Mouse (Mus musculus) limb, embryonic 14.5 days (tissue): Measurements from ENCODE around the gene Tbx2. TPM values are rescaled to one million over a fixed set of nuclear protein-coding genes. Genes with fewer than 3 reads are reported as not detected.

Experiments
- ATAC-seq: fragments of 200-750 bp; cut with Nextera tagmentation; 2 replicates; pipeline ENCODE4 v1.8.0; 2017; ENCODE audit warnings: low read depth, moderate number of reproducible peaks, moderate TSS enrichment; ENCODE audit not compliant: low FRiP score
- DNase-seq: peaks from one replicate; pipeline ENCODE4 v3.0.0-alpha.2; 2015; ENCODE audit warnings: low spot score
- H3K27ac ChIP-seq: fragments of 300-500 bp; sonication (generic); replicated peaks from 2 replicates; pipeline ENCODE4 v1.5.1; 2014; ENCODE audit warnings: low read depth, mild to moderate bottlenecking, low read length, moderate library complexity, mixed read lengths
- H3K27me3 ChIP-seq: fragments of 300-500 bp; sonication (generic); 2 replicates; pipeline ENCODE4 v1.6.1; 2014; ENCODE audit warnings: low read length, mixed read lengths; ENCODE audit not compliant: control insufficient read depth, insufficient read depth
- H3K36me3 ChIP-seq: fragments of 300-500 bp; sonication (generic); 2 replicates; pipeline ENCODE4 v1.6.1; 2014; ENCODE audit warnings: mild to moderate bottlenecking, low read length, moderate library complexity, mixed read lengths; ENCODE audit not compliant: control insufficient read depth, insufficient read depth
- H3K4me1 ChIP-seq: fragments of 300-500 bp; sonication (generic); 2 replicates; pipeline ENCODE4 v1.6.1; 2014; ENCODE audit warnings: antibody characterized with exemption, low read length, mixed read lengths; ENCODE audit not compliant: control insufficient read depth, insufficient read depth
- H3K4me2 ChIP-seq: fragments of 300-500 bp; sonication (generic); replicated peaks from 2 replicates; pipeline ENCODE4 v1.6.1; 2014; ENCODE audit warnings: low read depth, mild to moderate bottlenecking, low read length, moderate library complexity; ENCODE audit not compliant: severe bottlenecking
- H3K4me3 ChIP-seq: fragments of 300-500 bp; sonication (generic); replicated peaks from 2 replicates; pipeline ENCODE4 v1.5.1; 2014; ENCODE audit warnings: low read length
- H3K9ac ChIP-seq: fragments of 300-500 bp; sonication (generic); 2 replicates; pipeline ENCODE4 v1.6.1; 2014; ENCODE audit warnings: mild to moderate bottlenecking, low read depth, low read length, moderate library complexity; ENCODE audit not compliant: severe bottlenecking
- H3K9me3 ChIP-seq: fragments of 300-500 bp; sonication (generic); 2 replicates; pipeline ENCODE4 v1.6.1; 2016; ENCODE audit warnings: low read length; ENCODE audit not compliant: control insufficient read depth
- POLR2A ChIP-seq: fragments of 200-500 bp; IDR thresholded peaks from 2 replicates; pipeline ENCODE4 v1.8.0; 2012; ENCODE audit warnings: inconsistent platforms, mild to moderate bottlenecking, moderate library complexity, borderline replicate concordance; ENCODE audit not compliant: insufficient read depth, insufficient read length; ENCODE audit errors: extremely low read depth
- WGBS: fragments of 180-500 bp; shearing (Covaris S2); extraction: QIAGEN DNeasy Blood & Tissue Kit; methylation state at CpG from one replicate; pipeline ENCODE4 v1.1.7; 2014; 5-methylcytosine and 5-hydroxymethylcytosine counted together
- polyA plus RNA-seq, 2 experiments: library from polyadenylated mRNA; depleted of rRNA in 1 of 2; stranded (reverse) in 1 of 2; unstranded in 1 of 2; fragments of >200 nt; fragmentation: Nextera tagmentation in 1 of 2; extraction: Ambion mirVana in 1 of 2; gene quantifications; 2 replicates each; pipeline versions ENCODE4 v1.2.1 to v1.2.3; 2012 to 2014

The Tbx2 gene
- polyA plus RNA-seq, 2 experiments = 6.5 to 31.7 TPM

DNA sequence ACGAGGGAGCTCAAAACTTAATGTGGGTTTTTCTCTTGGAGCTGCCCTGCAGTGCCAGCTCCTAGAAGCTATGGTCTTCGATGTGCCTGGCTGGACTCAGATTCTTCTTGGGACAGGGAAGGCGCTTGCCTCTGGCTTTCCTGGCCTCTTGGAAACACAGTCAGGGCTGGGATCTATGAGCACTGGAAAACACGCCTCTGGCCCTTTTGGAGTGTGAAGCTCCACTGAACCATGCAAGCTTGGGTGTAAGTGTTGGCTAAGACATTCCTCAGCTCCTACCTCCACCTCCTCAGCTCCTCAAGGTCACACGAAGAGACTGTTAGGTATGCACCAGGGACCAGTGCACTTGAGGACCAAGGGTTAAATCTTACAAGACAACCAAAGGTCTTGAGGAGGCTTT lies 12.6 kb downstream of the Tbx2 start:
- WGBS = 30% methylated on average over 5 of the region's 5 CpGs
- H3K9me3 ChIP-seq = no peaks in the 10 kb centered on the region
- no peak for ATAC-seq

DNA sequence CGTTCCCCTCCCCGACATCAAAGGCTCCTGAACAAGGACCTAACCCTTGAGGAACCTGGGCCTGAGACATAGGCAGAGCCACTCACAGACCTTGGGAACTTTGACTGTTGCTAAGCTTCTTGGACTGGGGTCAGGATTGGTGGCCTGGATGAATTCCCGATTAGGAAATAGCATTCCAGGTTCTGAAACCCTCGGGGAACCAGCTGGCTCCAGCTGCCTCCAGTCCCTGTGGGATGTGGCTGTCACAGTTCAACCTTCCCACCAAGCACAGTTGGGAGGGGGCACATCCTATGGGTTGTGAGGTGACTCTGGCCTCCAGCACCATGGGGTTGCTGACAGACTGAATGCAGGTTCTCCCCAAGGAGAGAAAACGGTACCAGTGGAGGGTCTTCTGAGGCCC lies 13.6 kb downstream of the Tbx2 start:
- WGBS = 35% methylated on average over 5 of the region's 5 CpGs
- Histone ChIP-seq H3K4me1 (peaks cover 19% of the 10 kb centered on the region), H3K27me3 (peaks cover 15% of the 10 kb centered on the region), H3K9ac (no peak overlapping the region), H3K27ac (no peak overlapping the region), H3K4me2 (no peak overlapping the region), H3K36me3 (no peaks in the 10 kb centered on the region), H3K9me3 (no peaks in the 10 kb centered on the region), H3K4me3 (no peak overlapping the region)
- no peak for ATAC-seq
- no peak for DNase-seq
- TF ChIP-seq POLR2A = no peak

More for the DNA sequence above, 12.6 kb downstream of the Tbx2 start:
- no peak for DNase-seq
- H3K27me3 ChIP-seq = peaks cover 24% of the 10 kb centered on the region
- peak overlapping the region; percentile 55; the same call in 1 of the 2 replicates for H3K9ac ChIP-seq
- peak overlapping the region; percentile 89 for H3K4me2 ChIP-seq
- TF ChIP-seq POLR2A = no peak
- H3K4me3 ChIP-seq = peak overlapping the region; percentile 60
- H3K27ac ChIP-seq = no peak overlapping the region
- peaks cover 24% of the 10 kb centered on the region for H3K4me1 ChIP-seq
- H3K36me3 ChIP-seq = peaks cover 7% of the 10 kb centered on the region

DNA sequence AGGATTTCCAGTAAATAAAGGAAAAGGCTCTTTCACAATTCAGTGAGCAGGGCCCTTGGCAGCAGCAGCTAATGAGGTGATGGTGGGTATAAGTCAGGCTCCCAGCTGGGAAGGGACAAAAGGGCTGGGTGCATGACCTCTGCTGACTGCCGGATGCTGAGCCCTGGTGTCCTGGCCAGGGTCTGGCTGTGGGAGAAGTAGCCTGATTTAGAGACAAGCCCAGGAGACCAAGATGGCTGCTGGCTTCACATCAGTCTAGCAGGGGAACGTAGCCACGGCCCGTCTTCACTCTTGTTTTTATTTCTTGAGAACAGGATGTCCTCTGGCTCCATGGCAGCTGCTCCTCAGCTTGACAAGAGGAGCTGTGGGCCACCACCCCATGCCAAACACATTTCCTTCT lies 14.2 kb downstream of the Tbx2 start:
- no peak for ATAC-seq
- no peak for TF ChIP-seq POLR2A
- Histone ChIP-seq H3K4me1 (peaks cover 19% of the 10 kb centered on the region), H3K36me3 (no peaks in the 10 kb centered on the region), H3K9ac (no peak overlapping the region), H3K4me3 (no peak overlapping the region), H3K9me3 (no peaks in the 10 kb centered on the region), H3K27me3 (peaks cover 10% of the 10 kb centered on the region; the same call in 1 of the 2 replicates), H3K27ac (no peak overlapping the region), H3K4me2 (no peak overlapping the region)
- no peak for DNase-seq
- 73% methylated on average over 4 of the region's 4 CpGs for WGBS

DNA sequence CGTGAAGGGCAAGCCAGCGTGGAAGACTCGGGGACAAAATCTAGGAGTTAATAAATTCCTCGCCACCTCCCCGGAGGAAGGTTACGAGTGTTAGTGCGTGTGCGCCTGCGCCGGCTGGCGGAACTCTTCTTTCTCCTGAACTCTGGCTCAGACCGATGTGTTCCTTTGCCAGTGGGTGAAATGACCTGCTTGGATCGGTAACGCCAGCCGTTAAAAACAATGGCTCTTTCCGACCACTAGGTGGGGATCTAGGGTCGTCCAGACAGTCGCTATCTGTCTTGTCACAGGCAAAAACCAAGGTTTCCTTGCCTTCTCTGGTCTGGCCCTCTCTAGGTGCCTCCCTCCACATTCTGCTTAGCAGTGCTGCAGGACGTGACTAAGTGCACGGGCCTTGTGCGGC lies 16.7 kb downstream of the Tbx2 start:
- Histone ChIP-seq H3K9me3 (no peaks in the 10 kb centered on the region), H3K36me3 (no peaks in the 10 kb centered on the region), H3K9ac (peak overlapping the region; percentile 45; the same call in 1 of the 2 replicates), H3K4me3 (peak overlapping the region; percentile 18), H3K27me3 (no peaks in the 10 kb centered on the region), H3K27ac (no peak overlapping the region), H3K4me2 (peak overlapping the region; percentile 46), H3K4me1 (0 out of 2 replicates have a peak, but pooled peaks cover 5% of the 10 kb centered on the region)
- DNase-seq (peak; percentile 89), ATAC-seq (peak; percentile 36)
- WGBS = 2% methylated on average over 21 of the region's 21 CpGs
- TF ChIP-seq POLR2A = no peak

DNA sequence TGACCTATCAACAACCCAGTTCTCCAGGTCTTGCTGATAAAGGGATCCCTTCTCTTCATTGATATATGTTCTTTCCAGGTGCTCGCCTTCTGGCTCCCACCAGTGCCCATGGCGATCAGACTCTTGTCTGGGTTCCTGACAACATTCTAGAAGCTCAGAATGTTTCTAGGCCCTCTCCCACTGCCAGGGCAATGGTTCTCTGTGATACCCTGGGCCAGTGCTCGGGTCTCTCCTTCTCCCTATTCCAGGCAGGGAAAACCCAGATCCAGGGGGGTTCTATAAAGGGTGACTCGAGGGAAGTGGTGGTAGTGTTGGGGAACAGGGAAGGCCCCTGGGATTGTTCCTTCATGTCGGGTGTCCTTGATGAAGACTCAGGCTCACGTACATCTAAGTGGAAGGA lies 17.9 kb downstream of the Tbx2 start, which contains the start of gene Gm11444:
TSS of gene Gm11444 (minus strand) at position 101 of the 400 bp plus-strand sequence.
- Histone ChIP-seq H3K4me1 (0 out of 2 replicates have a peak, but pooled peaks cover 3% of the 10 kb centered on the region), H3K4me3 (no peak within 1 kb of the TSS), H3K27me3 (no peaks in the 10 kb centered on the region), H3K27ac (no peak within 1 kb of the TSS), H3K4me2 (peak within 1 kb of the TSS; percentile 46; the same call in 1 of the 2 replicates), H3K9ac (no peak within 1 kb of the TSS), H3K36me3 (no peaks in the 10 kb centered on the region), H3K9me3 (no peaks in the 10 kb centered on the region)
- ATAC-seq = no peak
- 89% methylated on average over 6 of the region's 6 CpGs for WGBS
- TF ChIP-seq POLR2A = no peak
- no peak for DNase-seq

DNA sequence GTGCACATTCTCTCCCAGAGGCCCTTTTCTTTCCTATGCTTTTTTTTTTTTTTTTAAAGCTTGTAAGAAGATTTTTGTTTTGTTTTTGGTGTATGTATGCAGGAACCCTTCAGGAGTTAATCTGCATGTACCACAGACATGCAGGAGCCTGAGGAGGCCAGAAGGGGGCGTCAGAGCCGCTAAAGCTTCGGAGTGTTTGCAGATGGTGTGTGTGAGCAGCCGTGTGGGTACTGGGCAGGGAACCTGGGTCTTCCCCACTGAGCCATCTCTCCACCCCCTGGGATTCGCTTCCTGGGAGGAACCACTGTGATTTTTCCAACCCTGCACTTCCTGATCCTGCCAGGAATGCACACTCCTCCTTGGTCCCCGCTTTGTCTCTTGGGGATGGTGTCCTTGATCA lies 18.4 kb downstream of the Tbx2 start:
- Histone ChIP-seq H3K9ac (no peak overlapping the region), H3K27ac (no peak overlapping the region), H3K36me3 (no peaks in the 10 kb centered on the region), H3K27me3 (no peaks in the 10 kb centered on the region), H3K4me2 (no peak overlapping the region), H3K9me3 (no peaks in the 10 kb centered on the region), H3K4me3 (no peak overlapping the region), H3K4me1 (0 out of 2 replicates have a peak, but pooled peaks cover 3% of the 10 kb centered on the region)
- WGBS = 44% methylated on average over 6 of the region's 6 CpGs
- TF ChIP-seq POLR2A = no peak
- DNase-seq (no peak), ATAC-seq (no peak)
